Mouse (Mus musculus) forebrain, postnatal 0 days (tissue): Measurements from ENCODE around the gene Gm5617. TPM values are rescaled to one million over a fixed set of nuclear protein-coding genes. Genes with fewer than 3 reads are reported as not detected.
"Not testable (repeated sequence)": the region's sequence is repeated elsewhere in the genome, so short reads cannot be mapped to it uniquely, and the experiment has no call there.

Experiments
- ATAC-seq: fragments of 200-750 bp; cut with Nextera tagmentation; 2 replicates; pipeline ENCODE4 v1.8.0; 2017; ENCODE audit warnings: mild to moderate bottlenecking, moderate library complexity
- DNase-seq: peaks from one replicate; pipeline ENCODE4 v3.0.0-alpha.2; 2015
- H3K27ac ChIP-seq: fragments of 300-500 bp; sonication (generic); 2 replicates; pipeline ENCODE4 v1.5.1; 2014; ENCODE audit warnings: low read depth, mild to moderate bottlenecking, antibody characterized with exemption, low read length, moderate library complexity, mixed read lengths
- H3K27me3 ChIP-seq: fragments of 300-500 bp; sonication (generic); 2 replicates; pipeline ENCODE4 v1.6.1; 2014; ENCODE audit warnings: mild to moderate bottlenecking, low read length, mixed read lengths; ENCODE audit not compliant: insufficient read depth
- H3K36me3 ChIP-seq: fragments of 300-500 bp; sonication (generic); 2 replicates; pipeline ENCODE4 v1.6.1; 2014; ENCODE audit warnings: mild to moderate bottlenecking, moderate library complexity; ENCODE audit not compliant: insufficient read depth
- H3K4me1 ChIP-seq: fragments of 300-500 bp; sonication (generic); 2 replicates; pipeline ENCODE4 v1.6.1; 2014; ENCODE audit warnings: antibody characterized with exemption; ENCODE audit not compliant: insufficient read depth
- H3K4me2 ChIP-seq: fragments of 300-500 bp; sonication (generic); 2 replicates; pipeline ENCODE4 v1.6.1; 2014; ENCODE audit warnings: low read depth, mild to moderate bottlenecking, moderate library complexity
- H3K4me3 ChIP-seq: fragments of 300-500 bp; sonication (generic); 2 replicates; pipeline ENCODE4 v1.5.1; 2014; ENCODE audit warnings: low read depth, low read length, mixed read lengths
- H3K9ac ChIP-seq: fragments of 300-500 bp; sonication (generic); 2 replicates; pipeline ENCODE4 v1.6.1; 2014; ENCODE audit warnings: mild to moderate bottlenecking
- H3K9me3 ChIP-seq: fragments of 300-500 bp; sonication (generic); 2 replicates; pipeline ENCODE4 v1.6.1; 2016; ENCODE audit warnings: low read length
- CTCF ChIP-seq: sonication (generic); IDR thresholded peaks from 2 replicates; pipeline ENCODE4 v1.5.1; 2016; ENCODE audit warnings: antibody characterized with exemption, control low read depth, low read depth
- WGBS: fragments of 180-500 bp; shearing (Covaris S2); extraction: QIAGEN DNeasy Blood & Tissue Kit; methylation state at CpG from one replicate; pipeline ENCODE4 v1.1.7; 2014; 5-methylcytosine and 5-hydroxymethylcytosine counted together
- polyA plus RNA-seq: library from polyadenylated mRNA; unstranded; fragments of >200 nt; fragmentation: Nextera tagmentation; extraction: Ambion mirVana; gene quantifications from 2 replicates; pipeline ENCODE4 v1.2.1, GENCODE M21; 2015
- total RNA-seq: library from RNA; depleted of rRNA; stranded (reverse); fragments of >200 nt; gene quantifications from 2 replicates; pipeline ENCODE4 v1.2.3, GENCODE M21; 2014

Gene Gm5617
- total and polyA plus RNA-seq, 2 experiments from 2014 or later = 23.3 to 24.6 TPM

DNA sequence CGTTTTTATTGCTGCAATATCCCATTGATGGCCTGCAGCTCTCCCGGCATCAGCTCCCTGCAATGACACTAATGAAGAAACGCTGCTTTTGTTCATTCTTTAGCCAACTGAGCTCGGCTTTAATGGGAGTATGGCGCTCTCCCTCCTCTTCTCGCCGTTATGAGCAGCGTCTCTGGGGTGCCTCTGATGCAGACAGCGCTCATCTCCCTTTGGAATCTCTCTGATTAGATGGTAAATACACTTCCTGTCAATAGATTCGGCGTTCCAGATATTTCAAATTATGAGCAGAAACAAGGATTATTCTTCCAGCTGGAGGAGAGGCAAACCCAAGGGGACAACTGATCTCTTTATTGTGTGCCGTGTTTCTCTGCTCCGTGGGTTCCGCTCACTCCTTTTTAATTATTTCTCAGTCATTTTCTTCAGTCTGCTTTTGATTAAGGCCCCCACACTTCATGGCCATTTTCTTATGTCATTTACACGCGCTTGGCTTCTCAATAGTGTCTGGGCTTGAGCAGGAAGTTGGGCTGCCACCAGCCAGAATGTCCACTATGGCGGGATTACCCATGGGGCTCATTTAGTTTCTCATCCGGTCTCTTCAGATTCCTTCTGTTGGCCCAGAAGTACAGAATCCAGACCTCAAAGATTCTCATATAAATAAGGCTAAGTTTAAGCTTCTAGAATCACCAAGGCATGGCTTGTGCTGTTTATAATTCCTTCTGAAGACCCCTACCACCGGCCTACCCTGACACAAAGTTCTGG, 22.3 kb downstream of the Gm5617 start:
- 17% methylated on average over 19 of the region's 19 CpGs for WGBS
- Histone ChIP-seq H3K27ac (peak overlapping the region; percentile 54), H3K4me2 (peak overlapping the region; percentile 50), H3K27me3 (no peaks in the 10 kb centered on the region), H3K4me3 (peak overlapping the region; percentile 28), H3K36me3 (no peaks in the 10 kb centered on the region), H3K9me3 (no peaks in the 10 kb centered on the region), H3K9ac (peak overlapping the region; percentile 47), H3K4me1 (peaks cover 3% of the 10 kb centered on the region; the same call in 1 of the 2 replicates)
- ATAC-seq (peak; percentile 65; the same call in 1 of the 2 replicates), DNase-seq (peak; percentile 69)
- no peak for TF ChIP-seq CTCF

DNA sequence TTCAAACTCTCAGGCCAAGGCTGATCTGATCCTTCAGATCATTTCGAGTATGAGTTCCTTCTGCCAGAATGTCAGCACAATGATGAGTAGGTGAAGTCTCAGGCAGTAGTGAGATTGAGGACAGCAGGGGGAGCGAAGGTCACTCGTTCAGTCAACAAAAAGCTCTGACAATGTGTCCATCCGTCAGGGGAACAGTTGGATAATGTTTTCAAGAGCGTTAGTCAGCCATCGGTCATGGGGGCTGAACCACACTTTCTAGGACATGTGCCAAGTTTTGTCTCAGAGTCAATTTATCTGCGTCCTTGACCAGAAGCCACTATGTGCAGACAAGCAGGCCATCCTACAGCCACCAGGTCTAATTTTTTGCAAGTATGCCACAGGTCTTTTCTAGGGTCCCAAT, 25.2 kb downstream of the Gm5617 start:
- H3K9ac ChIP-seq, DNase-seq, H3K36me3 ChIP-seq, H3K27me3 ChIP-seq, H3K4me3 ChIP-seq, ATAC-seq, H3K27ac ChIP-seq, H3K4me2 ChIP-seq, H3K9me3 ChIP-seq, H3K4me1 ChIP-seq: not testable (repeated sequence)
- no CpG with 5 or more reads among the region's 7 CpGs for WGBS

DNA sequence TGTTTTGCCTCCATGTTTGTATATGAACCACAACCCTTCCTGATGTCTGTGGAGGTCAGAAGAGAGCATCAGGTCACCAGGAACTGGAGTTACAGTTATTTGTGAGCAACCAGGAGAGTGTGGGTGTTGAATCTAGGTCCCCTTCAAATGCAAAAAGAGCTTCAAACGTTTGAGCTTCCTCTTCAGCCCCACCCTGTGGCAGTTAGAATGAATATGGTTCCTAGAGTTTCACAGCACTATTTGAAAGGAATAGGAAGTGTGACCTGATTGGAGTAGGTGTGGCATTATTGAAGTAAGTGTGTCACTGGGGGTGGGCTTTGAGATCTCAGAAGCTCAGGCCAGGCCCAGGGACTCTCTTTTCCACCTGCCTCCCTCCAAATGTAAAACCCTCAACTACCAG, 30.3 kb downstream of the Gm5617 start:
- H3K9ac ChIP-seq = no peak overlapping the region
- no peaks in the 10 kb centered on the region for H3K4me1 ChIP-seq
- H3K9me3 ChIP-seq = no peaks in the 10 kb centered on the region
- H3K4me3 ChIP-seq = no peak overlapping the region
- no peak for DNase-seq
- H3K4me2 ChIP-seq = no peak overlapping the region
- no peaks in the 10 kb centered on the region for H3K27me3 ChIP-seq
- no peak for ATAC-seq
- WGBS = 14% methylated on average over 1 of the region's 1 CpGs
- no peaks in the 10 kb centered on the region for H3K36me3 ChIP-seq
- H3K27ac ChIP-seq = no peak overlapping the region
- TF ChIP-seq CTCF = no peak

DNA sequence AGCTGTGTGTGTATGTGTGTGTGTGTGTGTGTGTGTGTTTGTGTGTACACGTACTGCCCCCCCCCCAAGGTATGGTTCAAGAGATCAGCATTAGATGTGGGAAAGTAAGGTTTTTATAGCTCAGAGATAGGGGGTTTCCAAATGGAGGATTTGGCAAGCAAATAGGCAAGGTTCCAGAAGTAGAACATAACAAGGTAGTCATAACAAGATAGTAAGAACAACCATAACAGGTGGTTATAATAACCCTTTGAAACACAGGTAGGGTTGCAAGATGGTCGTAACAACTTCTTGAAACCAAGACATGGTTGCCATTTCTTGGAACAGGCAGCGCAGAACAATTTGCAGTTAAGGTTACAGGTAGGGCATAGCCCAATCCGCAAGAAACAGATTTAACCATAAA, 31.3 kb downstream of the Gm5617 start:
- no peak for DNase-seq
- Histone ChIP-seq H3K4me1 (no peaks in the 10 kb centered on the region), H3K9me3 (no peaks in the 10 kb centered on the region), H3K27ac (no peak overlapping the region), H3K4me2 (no peak overlapping the region), H3K27me3 (no peaks in the 10 kb centered on the region), H3K4me3 (no peak overlapping the region), H3K9ac (no peak overlapping the region), H3K36me3 (no peaks in the 10 kb centered on the region)
- 90% methylated on average over 4 of the region's 4 CpGs for WGBS
- ATAC-seq = no peak
- TF ChIP-seq CTCF = no peak

DNA sequence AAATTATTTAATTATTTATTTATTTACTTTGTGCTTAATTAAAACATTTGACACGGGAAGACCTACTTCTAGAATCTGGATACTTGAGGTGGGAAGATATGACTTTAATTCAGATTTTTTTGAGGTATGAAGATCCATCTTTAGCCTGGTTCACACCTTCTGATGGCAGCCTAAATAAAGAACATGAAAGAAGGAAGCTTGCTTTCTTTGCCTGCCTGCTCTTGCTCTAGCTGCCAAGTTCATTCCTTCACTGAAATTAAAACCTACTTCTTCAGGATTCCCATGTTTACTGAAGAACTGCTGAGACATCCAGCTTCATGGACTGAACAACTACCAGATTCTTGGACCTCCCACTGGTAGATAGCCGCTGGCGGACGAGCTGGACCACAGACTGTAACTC, 36.1 kb downstream of the Gm5617 start:
- DNase-seq = no peak

DNA sequence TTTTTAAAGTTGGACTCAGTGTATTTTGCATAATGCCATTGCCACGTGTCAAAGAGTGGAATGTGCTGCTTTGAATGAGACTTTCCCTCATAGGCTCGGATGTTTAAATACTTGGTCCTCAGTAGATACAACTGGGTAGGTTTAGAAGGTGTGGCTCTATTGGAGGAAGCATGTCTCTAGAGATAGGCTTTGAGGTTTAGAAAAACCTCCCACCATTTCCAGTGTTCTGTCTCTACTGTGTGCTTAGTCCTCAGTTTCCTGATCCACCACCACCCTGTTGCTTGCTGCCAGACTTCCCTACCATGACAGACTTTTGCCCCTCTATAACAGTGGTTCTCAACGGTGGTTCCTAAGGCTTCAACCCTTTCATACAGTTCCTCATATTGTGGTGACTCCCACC, 37.0 kb downstream of the Gm5617 start:
- Histone ChIP-seq H3K9ac (no peak overlapping the region), H3K4me2 (no peak overlapping the region), H3K27ac (no peak overlapping the region), H3K9me3 (no peaks in the 10 kb centered on the region), H3K36me3 (no peaks in the 10 kb centered on the region), H3K27me3 (no peaks in the 10 kb centered on the region), H3K4me3 (no peak overlapping the region), H3K4me1 (no peaks in the 10 kb centered on the region)
- TF ChIP-seq CTCF = no peak
- DNase-seq = no peak
- 67% methylated on average over 3 of the region's 3 CpGs for WGBS
- no peak for ATAC-seq

More for the DNA sequence above, 36.1 kb downstream of the Gm5617 start:
- Histone ChIP-seq H3K36me3 (no peaks in the 10 kb centered on the region), H3K27ac (no peak overlapping the region), H3K9ac (no peak overlapping the region), H3K4me3 (no peak overlapping the region), H3K4me1 (no peaks in the 10 kb centered on the region), H3K9me3 (no peaks in the 10 kb centered on the region), H3K4me2 (no peak overlapping the region), H3K27me3 (no peaks in the 10 kb centered on the region)
- TF ChIP-seq CTCF = no peak
- WGBS = 86% methylated on average over 4 of the region's 4 CpGs
- ATAC-seq = no peak

DNA sequence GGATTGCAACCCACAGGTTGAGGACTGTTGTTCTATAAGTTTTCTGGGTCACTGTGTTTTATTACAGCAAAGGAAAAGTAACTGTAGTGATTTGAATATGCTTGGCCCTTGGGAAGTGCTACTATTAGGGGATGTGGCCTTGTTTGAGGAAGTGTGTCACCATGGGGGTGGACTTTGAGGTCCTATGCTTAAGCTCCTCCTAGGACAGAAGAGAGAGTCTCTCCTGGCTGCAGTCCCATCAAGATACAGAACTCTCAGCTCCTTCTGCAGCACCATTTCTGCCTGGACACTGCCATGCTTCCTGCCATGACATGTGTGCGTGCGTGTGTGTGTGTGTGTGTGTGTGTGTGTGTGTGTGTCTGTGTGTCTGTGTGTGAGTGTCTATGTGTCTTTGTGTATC, 37.5 kb downstream of the Gm5617 start:
- Histone ChIP-seq H3K9me3 (no peaks in the 10 kb centered on the region), H3K4me2 (no peak overlapping the region), H3K4me1 (no peaks in the 10 kb centered on the region), H3K9ac (no peak overlapping the region), H3K27ac (no peak overlapping the region), H3K27me3 (no peaks in the 10 kb centered on the region), H3K4me3 (no peak overlapping the region), H3K36me3 (no peaks in the 10 kb centered on the region)
- DNase-seq (no peak), ATAC-seq (no peak)
- TF ChIP-seq CTCF = no peak
- 94% methylated on average over 2 of the region's 2 CpGs for WGBS
